Mouse (Mus musculus) kidney, adult 18-20 months (tissue): ENCODE results near the gene Fyn.

ENCODE experiments used
- DNase-seq: peaks from one replicate; pipeline ENCODE4 v3.0.0; 2021

Fyn gene

DNA sequence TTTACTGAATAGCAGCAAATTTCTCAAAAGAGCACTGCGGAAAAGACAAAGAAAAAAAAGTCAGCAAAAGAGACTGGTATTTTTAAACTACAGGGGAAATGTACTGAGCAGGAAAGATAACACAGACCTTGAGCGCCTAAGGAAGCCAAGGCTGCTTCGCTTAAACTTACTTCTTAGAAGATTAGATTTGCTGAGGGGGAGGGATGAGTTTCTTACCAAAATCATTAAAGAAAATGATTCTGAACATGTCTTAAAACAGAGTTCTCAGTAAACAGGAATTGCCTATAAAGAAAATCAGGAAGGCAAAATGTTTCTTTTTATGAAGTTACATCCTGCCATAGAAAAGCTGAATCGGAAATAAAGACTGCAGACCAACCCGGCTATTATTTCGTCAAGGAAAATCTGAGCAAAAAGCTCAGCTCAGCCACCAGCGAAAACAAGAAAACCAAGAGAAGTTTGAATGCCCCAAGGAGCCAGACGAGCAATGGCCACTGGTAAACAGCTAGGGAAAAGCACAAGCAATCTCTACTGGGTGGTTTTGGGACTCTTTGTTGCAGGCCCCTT is at the start of gene Fyn:
Fyn (plus strand) TSS at position 284 of the 564 bp plus-strand sequence.
- DNase-seq = no peak

- DNase-seq = no peak
Observed at GRCm38 (mm10) chr10:39320798-39321622, 47.6 kb upstream of the Fyn start.

DNA sequence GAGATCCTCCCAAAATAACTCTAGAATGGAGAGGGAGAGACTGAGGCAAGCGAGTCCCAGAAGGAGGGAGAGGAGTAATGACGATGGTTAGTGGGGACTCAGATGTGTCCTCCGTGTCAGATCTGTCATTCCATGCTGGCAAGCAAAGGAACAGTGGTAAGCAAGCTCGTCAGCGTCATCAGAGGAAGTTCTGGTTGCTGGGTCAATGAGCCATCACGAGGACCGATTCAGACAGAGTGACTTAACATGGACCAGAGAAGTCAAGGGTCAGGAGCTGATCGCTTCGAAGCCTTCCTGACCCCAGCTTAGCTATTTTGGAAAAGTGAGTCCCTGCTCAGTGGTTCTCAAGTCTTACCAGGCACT is 47.1 kb upstream of the Fyn start:
- DNase-seq = no peak

DNA sequence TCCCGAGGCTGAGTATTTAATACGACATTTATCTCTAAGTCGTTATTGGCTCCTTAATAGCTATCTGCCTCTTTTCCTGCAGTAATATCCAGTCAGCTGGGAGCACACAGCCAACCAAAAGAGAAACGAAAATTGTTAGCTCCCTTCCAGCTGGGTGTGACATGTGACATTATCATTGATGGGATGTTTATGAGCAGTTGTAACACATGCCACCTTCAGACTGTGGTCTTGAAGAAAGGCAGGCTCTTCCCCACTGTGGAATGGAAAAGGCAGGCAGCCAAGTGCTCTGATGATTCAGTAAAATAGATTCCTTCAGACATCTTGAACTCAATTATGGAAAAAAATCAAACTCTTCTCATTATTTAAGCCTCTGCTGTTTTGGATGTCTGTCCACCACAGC is 46.5 kb upstream of the Fyn start:
- DNase-seq = no peak

DNA sequence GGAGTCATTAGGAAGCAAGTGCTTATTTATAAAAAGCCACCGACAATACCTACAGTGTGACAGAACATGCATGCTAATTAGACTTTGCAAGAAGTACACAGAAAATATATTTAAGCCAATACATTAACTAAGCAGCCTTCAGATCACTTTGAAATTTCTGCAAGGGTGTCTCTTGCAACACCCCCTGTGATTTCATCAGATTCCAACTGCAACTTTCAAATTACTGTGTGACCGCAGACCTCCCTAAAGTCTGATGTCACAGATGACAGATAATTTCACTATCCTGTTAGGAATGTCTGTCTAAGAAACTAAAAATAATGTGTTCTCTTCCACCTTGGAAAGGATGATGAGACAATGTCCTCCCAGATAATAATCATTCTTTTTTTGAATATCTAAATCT is 44.4 kb upstream of the Fyn start:
- DNase-seq = no peak

DNA sequence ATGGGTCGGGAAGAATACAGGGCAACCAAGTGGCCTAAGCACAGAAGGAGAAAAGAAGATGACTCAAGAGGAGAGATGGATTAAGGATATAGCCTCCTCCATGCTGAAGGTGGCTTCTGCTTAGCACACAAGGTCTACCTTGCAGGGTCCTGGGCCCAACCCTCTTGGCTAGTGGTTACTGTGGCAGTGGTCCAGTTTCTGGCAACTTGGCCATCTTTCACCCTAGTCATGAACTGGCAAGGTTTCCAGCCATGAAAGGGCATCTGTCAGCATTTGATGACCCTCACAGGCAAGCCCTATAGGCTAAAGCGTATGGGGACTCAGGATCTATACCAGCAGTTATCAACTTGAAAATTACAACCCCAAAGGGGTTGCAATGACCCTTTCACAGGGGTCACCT is 40.0 kb upstream of the Fyn start:
- no peak for DNase-seq

DNA sequence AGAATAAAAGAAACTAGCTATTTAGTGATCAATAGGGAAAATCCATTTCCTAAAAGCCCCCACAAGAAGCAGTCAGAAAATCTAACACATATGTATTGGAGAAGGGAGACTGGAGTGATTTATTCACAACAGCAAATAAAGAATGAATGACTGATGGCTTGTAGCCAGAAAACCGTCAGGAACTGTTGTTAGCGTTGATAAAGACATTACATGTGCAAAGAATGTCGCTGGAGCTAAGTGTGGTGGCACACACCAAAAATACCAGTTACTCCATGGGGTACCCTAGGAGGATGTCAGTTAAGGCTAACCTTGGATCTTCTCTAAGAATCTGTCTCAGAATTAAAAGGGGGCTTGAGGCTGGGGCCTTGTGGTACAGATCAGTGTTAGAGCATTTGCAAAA is 34.3 kb upstream of the Fyn start:
- DNase-seq = no peak

DNA sequence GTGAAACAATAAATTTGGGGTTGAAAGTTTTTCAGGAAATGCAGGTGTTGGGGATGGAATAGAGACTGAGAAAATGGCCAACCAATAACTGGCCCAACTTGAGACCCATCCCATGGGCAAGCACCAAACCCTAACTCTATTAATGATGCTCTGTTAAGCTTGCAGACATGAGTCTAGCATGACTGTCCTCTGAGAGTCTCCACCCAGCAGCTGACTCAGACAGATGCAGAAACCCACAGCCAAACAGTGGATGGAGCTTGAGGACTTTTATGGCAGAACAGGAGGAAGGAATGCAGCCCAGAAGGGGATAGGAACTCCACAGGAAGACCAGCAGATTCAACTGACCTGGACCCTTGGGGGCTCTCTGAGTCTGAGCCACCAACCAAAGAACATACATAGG is 32.8 kb upstream of the Fyn start:
- DNase-seq = no peak

- no peak for DNase-seq
Observed at GRCm38 (mm10) chr10:39339189-39339968, 29.3 kb upstream of the Fyn start.

DNA sequence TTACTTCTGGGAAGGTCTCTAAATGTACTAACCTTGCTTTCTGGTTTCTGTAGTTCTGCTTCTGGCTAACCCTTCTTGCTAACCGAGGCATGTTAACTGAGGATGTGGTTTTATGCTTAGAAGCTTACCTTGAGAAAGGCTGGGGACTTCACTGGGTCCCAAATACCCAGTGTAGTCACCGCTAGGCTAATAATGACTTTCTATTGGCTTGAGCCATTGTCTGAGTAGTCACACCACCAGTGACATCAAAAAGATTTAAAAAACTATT is 28.8 kb upstream of the Fyn start:
- DNase-seq = no peak

DNA sequence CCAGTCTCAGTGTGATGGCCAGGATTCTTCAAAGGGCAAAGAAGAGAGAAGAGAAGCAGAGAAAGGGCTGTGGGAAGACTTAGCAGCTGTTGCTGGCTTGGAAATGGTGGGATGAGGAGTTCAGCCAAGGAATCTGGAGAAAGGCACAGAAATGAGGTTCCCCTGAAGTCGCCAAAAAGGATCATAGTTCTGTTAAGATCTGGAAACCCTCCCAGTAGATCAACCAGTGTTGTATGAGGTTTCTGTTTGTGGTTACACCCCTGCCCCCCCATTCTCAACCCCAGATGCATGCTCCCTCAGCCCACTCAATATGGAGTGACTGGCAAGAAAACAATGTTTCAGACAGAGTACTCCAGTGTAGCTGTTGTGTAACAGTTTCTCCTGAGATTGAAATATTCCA is 25.1 kb upstream of the Fyn start:
- no peak for DNase-seq

- DNase-seq = no peak
Observed at GRCm38 (mm10) chr10:39345921-39346320, 22.7 kb upstream of the Fyn start.

DNA sequence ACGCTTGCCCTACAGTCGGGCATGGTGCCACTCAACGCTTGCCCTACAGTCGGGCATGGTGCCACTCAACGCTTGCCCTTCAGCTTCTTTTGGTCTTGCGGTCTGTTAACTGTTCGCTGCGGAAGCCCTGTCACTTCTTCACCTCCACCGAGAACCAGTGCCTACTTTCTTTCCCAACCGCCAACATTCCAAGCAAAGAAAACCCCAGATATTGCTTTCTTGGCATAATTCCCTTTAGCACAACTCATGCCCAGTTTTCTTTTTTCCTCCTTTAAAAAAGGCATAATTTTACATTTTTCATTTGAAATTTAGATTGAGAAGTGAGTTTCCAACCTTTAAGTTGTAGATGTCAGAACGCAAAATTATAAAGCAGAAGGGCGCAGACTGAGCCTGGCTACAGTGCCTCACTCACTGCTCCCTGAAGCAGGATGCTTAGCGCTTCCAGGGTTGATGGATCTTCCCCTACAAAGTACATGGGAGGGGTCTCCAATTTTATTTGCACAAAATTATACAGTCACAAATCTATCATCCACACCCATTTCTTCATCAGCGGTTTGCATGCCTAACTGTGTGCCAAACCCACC is 18.8 kb upstream of the Fyn start:
- DNase-seq = no peak

GRCm38 (mm10) chr10:39364196-39364595 is 4.5 kb upstream of the Fyn start:
- DNase-seq = no peak

DNA sequence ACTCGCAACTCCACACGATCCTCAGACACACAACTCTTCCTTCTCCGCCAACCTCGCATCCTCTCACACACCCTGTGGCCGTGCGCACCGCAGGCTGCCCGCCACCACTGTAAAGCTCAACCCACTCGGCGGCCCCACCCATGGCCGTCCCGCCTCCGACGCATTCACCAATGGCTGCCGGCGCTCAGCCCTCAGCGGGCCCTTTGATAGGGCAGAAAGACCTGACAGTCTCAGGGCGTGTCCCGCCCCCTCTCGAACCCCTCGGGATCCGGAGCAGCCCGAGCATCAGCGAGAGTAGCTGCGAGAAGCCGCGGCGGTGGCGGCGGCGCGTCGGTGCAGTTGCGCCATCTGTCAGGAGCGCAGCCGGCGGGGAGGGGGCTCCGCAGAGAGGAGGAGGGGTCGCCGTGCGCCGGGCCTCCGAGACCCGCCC is 862 bp downstream of the Fyn start:
- DNase-seq = peak; percentile 87

GRCm38 (mm10) chr10:39369977-39370785 is 1.5 kb downstream of the Fyn start:
- peak; percentile 29 for DNase-seq

- DNase-seq = peak; percentile 16
Observed at GRCm38 (mm10) chr10:39370786-39371221, 2.1 kb downstream of the Fyn start.

DNA sequence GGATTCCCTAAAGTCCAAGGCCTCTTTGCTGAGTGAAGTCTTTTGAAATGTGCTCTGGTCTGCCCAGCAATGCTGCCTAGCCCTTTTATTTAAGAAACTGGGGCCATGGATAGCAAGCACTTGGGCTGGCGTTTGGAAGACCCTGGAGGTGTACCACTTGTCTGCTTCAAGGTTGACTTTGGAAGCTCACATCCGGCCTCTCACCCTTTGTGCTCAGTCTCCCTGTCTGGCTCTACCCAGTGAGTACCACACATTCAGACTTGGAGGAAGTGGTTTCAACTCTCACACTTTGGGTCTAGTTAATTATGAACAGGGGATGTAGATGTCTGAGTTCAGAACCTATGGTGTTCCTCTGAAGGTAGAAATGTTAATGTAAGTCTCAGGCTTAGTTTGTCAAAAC is 2.8 kb downstream of the Fyn start:
- DNase-seq = no peak

DNA sequence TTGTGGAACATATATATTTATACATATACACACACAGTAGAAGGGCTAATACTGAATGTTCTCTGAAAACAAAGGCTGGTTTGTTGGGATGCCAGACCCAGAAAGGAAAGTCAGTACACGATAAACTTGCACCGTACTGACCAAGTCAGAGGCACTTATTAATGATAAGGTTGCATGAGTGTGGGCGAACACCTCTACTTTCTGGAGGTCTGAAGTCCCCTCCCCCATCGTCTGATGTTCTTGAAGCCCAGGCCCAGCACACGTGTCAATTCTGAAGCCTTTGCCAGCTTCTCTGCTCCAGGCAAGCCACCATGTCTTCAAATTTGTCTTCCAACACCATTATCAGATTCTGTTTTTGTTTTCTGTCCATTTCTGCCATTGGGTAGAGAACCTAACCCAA is 3.3 kb downstream of the Fyn start:
- no peak for DNase-seq

DNA sequence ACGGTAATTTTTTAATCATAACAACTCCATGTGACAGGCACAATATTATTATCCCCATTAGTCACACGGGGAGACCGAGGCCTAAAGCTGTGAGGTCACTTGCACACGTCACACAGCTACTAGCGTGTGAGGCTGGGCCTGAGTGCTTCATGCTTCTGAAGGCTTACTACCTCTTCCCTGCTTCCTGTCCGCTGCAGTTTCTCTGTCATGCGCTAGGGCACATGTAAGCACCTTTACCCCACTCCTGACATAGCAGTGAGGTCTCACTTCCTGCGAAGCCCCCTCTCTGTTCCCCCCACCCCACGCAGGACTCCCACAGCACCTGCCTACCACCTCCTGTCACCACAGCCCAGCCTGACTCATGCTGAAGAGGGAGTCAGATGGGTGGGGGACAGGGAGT is 8.0 kb downstream of the Fyn start:
- DNase-seq = no peak

- DNase-seq = no peak
Observed at GRCm38 (mm10) chr10:39377219-39377618, 8.6 kb downstream of the Fyn start.

GRCm38 (mm10) chr10:39378025-39378603 is 9.5 kb downstream of the Fyn start:
- no peak for DNase-seq

DNA sequence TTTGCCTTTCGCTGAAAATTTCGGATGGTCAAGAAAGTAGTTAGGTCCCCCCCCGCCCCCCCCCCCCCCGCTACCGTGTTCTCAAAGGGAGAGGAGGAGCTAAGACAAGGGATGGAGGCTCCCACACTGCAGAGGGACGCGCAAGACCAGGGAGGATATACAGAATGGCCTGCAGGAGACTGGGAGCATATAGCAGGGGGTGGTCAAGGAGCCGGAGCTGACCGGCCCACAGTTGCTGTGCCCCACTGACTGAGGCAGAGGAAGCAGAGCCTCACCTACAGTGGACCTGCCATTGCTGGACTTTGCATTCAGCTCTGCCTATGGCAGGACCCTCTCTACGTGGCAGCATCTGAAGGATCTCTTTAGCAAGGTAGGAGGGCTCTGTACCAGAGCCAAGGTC is 10.6 kb downstream of the Fyn start:
- DNase-seq = no peak
